Mouse (Mus musculus) stomach, postnatal 0 days (tissue): ENCODE results near the gene Wdfy1. TPM values are rescaled to one million over a fixed set of nuclear protein-coding genes. Genes with fewer than 3 reads are reported as not detected.

Source experiments
- ATAC-seq: fragments of 200-750 bp; cut with Nextera tagmentation; 2 replicates; pipeline ENCODE4 v1.8.0; 2017; ENCODE audit not compliant: low FRiP score, low TSS enrichment
- DNase-seq: peaks from one replicate; pipeline ENCODE4 v3.0.0-alpha.2; 2016; ENCODE audit warnings: low spot score
- H3K27ac ChIP-seq: fragments of 300-500 bp; sonication (generic); replicated peaks from 2 replicates; pipeline ENCODE4 v1.5.1; 2014; ENCODE audit warnings: mild to moderate bottlenecking, control low read depth
- H3K27me3 ChIP-seq: fragments of 300-500 bp; sonication (generic); 2 replicates; pipeline ENCODE4 v1.6.1; 2014; ENCODE audit warnings: low read length; ENCODE audit not compliant: control insufficient read depth, insufficient read depth
- H3K36me3 ChIP-seq: fragments of 300-500 bp; sonication (generic); 2 replicates; pipeline ENCODE4 v1.6.1; 2014; ENCODE audit warnings: low read length, mixed read lengths; ENCODE audit not compliant: control insufficient read depth, insufficient read depth
- H3K4me1 ChIP-seq: fragments of 300-500 bp; sonication (generic); replicated peaks from 2 replicates; pipeline ENCODE4 v1.6.1; 2014; ENCODE audit warnings: antibody characterized with exemption; ENCODE audit not compliant: control insufficient read depth, insufficient read depth
- H3K4me2 ChIP-seq: fragments of 300-500 bp; sonication (generic); replicated peaks from 2 replicates; pipeline ENCODE4 v1.6.1; 2014; ENCODE audit warnings: low read depth, mild to moderate bottlenecking, control low read depth, moderate library complexity
- H3K4me3 ChIP-seq: fragments of 300-500 bp; sonication (generic); 2 replicates; pipeline ENCODE4 v1.5.1; 2014; ENCODE audit warnings: low read depth, low read length, control low read depth
- H3K9ac ChIP-seq: fragments of 300-500 bp; sonication (generic); 2 replicates; pipeline ENCODE4 v1.6.1; 2014; ENCODE audit warnings: mild to moderate bottlenecking, low read length, control low read depth, mixed read lengths
- H3K9me3 ChIP-seq: fragments of 300-500 bp; sonication (generic); 2 replicates; pipeline ENCODE4 v1.6.1; 2016; ENCODE audit warnings: low read length; ENCODE audit not compliant: control insufficient read depth
- CTCF ChIP-seq: IDR thresholded peaks from 2 replicates; pipeline ENCODE4 v1.5.1; 2016; ENCODE audit warnings: antibody characterized with exemption, low read depth, mild to moderate bottlenecking, moderate library complexity
- EP300 ChIP-seq: optimal IDR thresholded peaks from 2 replicates; pipeline ENCODE3; 2016; ENCODE audit warnings: antibody characterized with exemption
- WGBS: fragments of 180-500 bp; shearing (Covaris S2); extraction: QIAGEN DNeasy Blood & Tissue Kit; methylation state at CpG from one replicate; pipeline ENCODE4 v1.1.7; 2014; 5-methylcytosine and 5-hydroxymethylcytosine counted together
- polyA plus RNA-seq: library from polyadenylated mRNA; unstranded; fragments of >200 nt; fragmentation: Nextera tagmentation; extraction: Ambion mirVana; gene quantifications from 2 replicates; pipeline ENCODE4 v1.2.1, GENCODE M21; 2015

Gene Wdfy1
- 29.6 and 32.6 TPM in 2 replicates for polyA plus RNA-seq

GRCm38 (mm10) chr1:79775927-79776458 lies at the start of gene Wdfy1, which contains the start of gene Mrpl44:
Gene Wdfy1 (minus strand): TSS chr1:79776143.
Gene Mrpl44 (plus strand): TSS chr1:79776018.
- H3K27ac ChIP-seq: peak within 1 kb of the TSS; percentile 85
- H3K9ac ChIP-seq: peak within 1 kb of the TSS; percentile 89
- peak within 1 kb of the TSS; percentile 68 for H3K4me2 ChIP-seq
- DNase-seq: peak; percentile 97
- TF ChIP-seq CTCF (peak; percentile 49), EP300 (no peak)
- ATAC-seq: peak; percentile 100
- H3K27me3 ChIP-seq: no peaks in the 10 kb centered on the region
- H3K36me3 ChIP-seq: no peaks in the 10 kb centered on the region; the same call in none of the 2 replicates
- under 1% methylated on average over 38 of the region's 38 CpGs for WGBS
- H3K9me3 ChIP-seq: no peaks in the 10 kb centered on the region
- peak within 1 kb of the TSS; percentile 75 for H3K4me3 ChIP-seq
- H3K4me1 ChIP-seq: no peaks in the 10 kb centered on the region

DNA sequence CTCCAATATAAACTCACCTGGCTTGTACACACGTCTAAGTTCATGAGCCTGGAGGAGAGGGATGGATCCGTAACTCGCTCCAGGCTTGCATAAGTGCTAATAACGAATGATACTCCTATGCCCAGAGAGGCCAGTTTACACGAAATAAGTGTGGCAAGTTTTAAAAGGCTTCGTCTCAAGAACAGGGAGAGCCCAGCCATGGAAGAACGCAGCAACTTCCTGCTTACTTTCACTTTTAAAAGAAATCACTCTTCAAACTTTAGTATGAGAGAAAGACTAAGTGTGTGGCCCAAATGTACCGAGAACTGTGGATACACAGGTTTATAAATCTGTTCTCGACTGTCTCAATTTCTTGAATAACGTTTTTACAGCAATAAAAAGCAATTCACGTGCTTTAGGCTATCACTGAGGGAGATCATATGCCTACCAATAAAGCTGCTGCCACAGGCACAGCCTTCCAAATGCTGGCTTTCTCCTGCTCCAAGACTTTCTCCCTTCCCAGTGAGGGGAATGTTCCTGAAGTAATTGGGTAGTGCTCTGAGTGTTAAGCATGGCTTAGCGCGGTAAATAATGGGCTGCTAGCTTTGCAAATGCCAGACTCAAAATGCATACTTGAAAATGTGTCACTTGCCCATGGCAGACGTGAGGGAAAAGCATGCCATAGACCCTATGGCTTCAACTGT lies 48.1 kb upstream of the Wdfy1 start:
- Histone ChIP-seq H3K36me3 (no peaks in the 10 kb centered on the region), H3K27ac (peak overlapping the region; percentile 78), H3K4me2 (peak overlapping the region; percentile 46), H3K9me3 (no peaks in the 10 kb centered on the region), H3K4me3 (peak overlapping the region; percentile 24), H3K4me1 (no peaks in the 10 kb centered on the region), H3K27me3 (no peaks in the 10 kb centered on the region), H3K9ac (0 out of 2 replicates have a peak overlapping the region, but pooled peaks have one; percentile 27)
- DNase-seq (no peak), ATAC-seq (no peak)
- 40% methylated on average over 14 of the region's 14 CpGs for whole genome bisulfite sequencing
- TF ChIP-seq EP300: no peak

DNA sequence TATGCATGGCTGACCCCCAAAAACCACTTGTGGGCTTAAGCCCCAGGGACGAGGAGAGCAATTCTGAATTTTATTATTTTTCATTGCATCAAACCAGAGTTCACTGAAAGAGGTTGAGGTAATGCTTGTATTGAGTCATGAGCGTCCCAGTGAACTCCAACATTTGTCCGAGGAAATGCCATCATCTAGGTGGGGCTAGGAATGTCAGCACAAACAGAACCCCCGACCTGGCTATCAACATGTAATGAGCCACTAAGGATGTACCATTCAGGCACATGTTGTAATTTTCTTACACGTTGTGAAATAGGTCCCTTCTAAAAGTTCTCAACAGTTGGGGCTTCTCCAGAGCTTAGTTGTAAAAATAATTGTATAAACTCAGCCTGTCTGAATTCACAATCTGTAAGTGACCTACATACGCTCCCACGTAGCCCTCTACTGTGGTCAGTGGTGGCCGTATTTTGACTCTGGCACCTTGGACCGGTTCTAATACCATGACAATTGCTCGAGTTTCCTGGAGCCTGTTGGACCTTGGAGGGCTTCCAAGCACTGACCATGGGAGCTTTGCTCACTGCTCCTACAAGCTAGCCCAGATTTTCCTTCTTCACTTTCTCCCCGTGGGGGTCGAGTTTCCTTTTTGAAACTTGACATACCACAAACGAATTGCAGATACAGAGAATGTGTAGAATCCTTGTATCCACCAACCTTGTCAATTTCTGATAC lies 47.0 kb upstream of the Wdfy1 start:
- Histone ChIP-seq H3K36me3 (no peaks in the 10 kb centered on the region), H3K9ac (no peak overlapping the region), H3K27ac (peak overlapping the region; percentile 63), H3K4me3 (no peak overlapping the region), H3K9me3 (no peaks in the 10 kb centered on the region), H3K4me2 (peak overlapping the region; percentile 17; the same call in 1 of the 2 replicates), H3K4me1 (no peaks in the 10 kb centered on the region), H3K27me3 (no peaks in the 10 kb centered on the region)
- ATAC-seq (no peak; the same call in 1 of the 2 replicates), DNase-seq (no peak)
- no peak for TF ChIP-seq CTCF
- no peak for TF ChIP-seq EP300
- WGBS: 34% methylated on average over 13 of the region's 13 CpGs

DNA sequence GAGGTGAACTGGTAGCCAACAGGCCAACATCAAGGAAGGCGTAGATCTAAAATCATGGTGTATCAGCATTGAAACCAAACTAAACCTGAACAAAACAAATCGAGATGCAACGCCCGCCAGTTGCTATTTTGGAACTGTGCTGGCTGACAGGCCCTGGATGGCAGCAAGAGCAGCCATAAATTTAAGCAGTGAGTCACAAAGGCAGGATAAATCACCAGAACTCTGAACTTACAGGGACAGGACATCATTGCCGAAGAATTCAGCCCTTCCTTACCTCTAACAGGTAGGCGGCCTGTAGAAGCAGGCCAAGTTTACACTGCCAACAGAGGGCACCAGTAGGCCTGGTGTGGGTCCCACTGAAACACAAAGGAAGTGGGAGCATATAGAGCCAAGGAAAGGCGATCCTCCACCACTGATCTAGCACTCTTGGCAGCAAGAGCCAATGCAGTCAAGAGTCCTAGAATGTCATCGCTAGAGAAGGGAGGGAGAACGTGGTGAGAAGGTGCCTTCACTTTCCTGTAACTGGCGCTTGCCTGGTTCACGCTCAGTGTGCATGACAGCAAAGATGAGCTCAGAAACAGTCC lies 43.4 kb upstream of the Wdfy1 start:
- 83% methylated on average over 11 of the region's 11 CpGs for WGBS
- TF ChIP-seq CTCF (peak; percentile 21; the same call in 1 of the 2 replicates), EP300 (no peak)
- H3K9me3 ChIP-seq: no peaks in the 10 kb centered on the region
- no peak overlapping the region for H3K27ac ChIP-seq
- no peaks in the 10 kb centered on the region for H3K27me3 ChIP-seq
- H3K36me3 ChIP-seq: no peaks in the 10 kb centered on the region
- no peak overlapping the region for H3K4me3 ChIP-seq
- no peak overlapping the region for H3K9ac ChIP-seq
- no peak overlapping the region for H3K4me2 ChIP-seq
- H3K4me1 ChIP-seq: no peaks in the 10 kb centered on the region
- ATAC-seq: no peak
- no peak for DNase-seq

GRCm38 (mm10) chr1:79815446-79815845 lies 39.5 kb upstream of the Wdfy1 start:
- Histone ChIP-seq H3K27ac (no peak overlapping the region), H3K9ac (no peak overlapping the region), H3K36me3 (no peaks in the 10 kb centered on the region), H3K27me3 (no peaks in the 10 kb centered on the region), H3K4me1 (no peaks in the 10 kb centered on the region), H3K9me3 (no peaks in the 10 kb centered on the region), H3K4me3 (no peak overlapping the region), H3K4me2 (no peak overlapping the region)
- TF ChIP-seq EP300 (no peak), CTCF (no peak)
- ATAC-seq (no peak), DNase-seq (no peak)
- WGBS: 89% methylated on average over 3 of the region's 3 CpGs
